Mouse (Mus musculus) regulatory T cell (primary cell): ENCODE measurements around the gene Rgcc.

Experiments used
- in situ Hi-C: fragments of 300-600 bp; cut with MboI, MseI; formaldehyde crosslinking; loops from one replicate; pipeline ENCODE4 v1.15.1; 2025; ENCODE audit warnings: high pct_unique_total_duplicates

The Rgcc gene

GRCm38 (mm10) chr14:79279494-79279893 lies 22.0 kb downstream of the Rgcc start:
- in situ Hi-C loops: no loop called here

- in situ Hi-C loops: no loop called here
Measured at GRCm38 (mm10) chr14:79278927-79279326, 22.5 kb downstream of the Rgcc start.

DNA sequence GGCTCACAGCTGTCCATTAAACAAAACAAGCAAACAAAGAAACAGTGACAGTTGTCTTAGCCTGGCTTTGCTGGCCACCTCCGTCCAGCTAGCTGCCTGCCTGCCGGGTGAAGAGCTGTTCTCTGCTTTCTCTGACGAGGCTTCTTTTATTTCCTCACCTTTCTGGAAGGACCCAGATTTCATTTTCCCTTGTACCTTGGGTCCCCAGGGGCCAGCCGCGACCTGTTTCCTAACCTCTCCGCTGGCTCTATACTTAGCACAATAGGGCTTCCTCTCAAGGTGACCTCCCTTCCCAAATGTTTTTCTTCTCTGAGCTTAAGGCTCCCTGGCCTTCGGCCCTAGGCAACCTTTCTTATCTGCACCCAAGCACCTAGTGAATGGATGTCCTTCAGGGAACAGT lies 23.5 kb downstream of the Rgcc start:
- in situ Hi-C loops: no loop called here

DNA sequence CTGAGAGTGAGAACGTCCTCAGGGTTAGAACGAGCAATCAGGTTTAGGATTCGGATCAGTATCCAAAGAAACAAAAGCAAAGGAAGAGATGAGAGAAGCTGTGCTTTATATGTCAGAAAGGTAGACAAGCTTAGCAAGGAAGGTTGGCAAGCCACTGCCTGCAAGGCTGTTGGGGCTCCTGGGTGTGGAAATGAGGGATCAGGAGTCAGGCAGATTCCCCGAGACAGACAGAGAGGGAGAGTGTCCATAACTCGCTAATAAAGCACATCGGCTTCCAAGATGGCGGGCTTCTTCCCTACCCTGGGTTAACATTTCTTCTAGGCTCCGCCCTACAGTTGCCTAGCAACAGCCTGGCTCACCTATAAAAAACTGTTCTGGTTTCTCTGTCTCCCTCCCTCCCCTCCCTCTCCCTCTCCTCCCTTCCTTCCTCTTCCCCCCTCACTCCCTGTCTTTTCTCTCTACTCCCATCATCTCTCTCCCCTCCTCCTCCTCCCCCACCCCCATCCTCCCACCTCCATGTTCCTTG lies 25.5 kb downstream of the Rgcc start:
- in situ Hi-C loops: no loop called here

DNA sequence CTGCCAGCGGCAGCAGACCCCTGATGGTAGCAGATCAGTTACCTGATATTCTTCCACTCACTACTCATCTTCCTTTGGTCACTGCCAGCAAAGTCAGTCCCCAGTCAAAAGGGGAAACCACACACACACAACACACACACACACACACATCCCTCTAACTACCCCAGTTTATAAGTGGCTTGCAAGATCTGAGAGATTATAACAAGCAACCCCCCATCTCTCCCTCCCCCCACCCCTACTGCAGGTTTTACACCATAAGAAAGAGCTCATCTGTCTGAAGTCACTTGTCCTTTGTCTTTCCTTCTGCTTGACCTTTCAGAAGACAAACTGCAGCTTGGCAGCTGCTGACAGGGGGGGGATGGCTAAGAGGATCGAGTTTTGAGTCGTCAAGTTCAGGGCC lies 26.0 kb downstream of the Rgcc start:
- in situ Hi-C loops: no loop called here

GRCm38 (mm10) chr14:79273697-79274477 lies 27.6 kb downstream of the Rgcc start:
- in situ Hi-C loops: no loop called here

GRCm38 (mm10) chr14:79272991-79273390 lies 28.5 kb downstream of the Rgcc start:
- in situ Hi-C loops: no loop called here

GRCm38 (mm10) chr14:79272188-79272694 lies 29.2 kb downstream of the Rgcc start:
- in situ Hi-C loops: no loop called here

DNA sequence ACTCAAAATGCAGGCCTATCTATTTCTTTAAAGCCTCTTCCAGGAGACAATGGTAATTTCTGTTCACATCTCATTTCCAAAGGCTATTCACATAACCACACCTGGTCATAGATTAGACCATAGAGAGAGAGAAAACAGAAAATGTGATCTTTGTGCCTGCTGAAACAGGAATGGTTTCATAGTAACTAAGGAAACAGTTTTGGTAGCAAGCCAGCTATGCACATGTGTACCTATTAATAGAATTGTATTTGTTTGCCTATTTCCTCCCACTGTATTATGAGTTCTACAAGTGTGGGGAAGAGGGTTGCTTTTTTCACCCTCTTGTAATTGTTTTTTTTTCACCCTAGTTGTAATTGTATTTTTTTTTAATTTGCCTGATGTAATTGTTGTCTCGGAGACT lies 31.9 kb downstream of the Rgcc start:
- in situ Hi-C loops: no loop called here

- in situ Hi-C loops: no loop called here
Measured at GRCm38 (mm10) chr14:79267878-79268277, 33.6 kb downstream of the Rgcc start.

DNA sequence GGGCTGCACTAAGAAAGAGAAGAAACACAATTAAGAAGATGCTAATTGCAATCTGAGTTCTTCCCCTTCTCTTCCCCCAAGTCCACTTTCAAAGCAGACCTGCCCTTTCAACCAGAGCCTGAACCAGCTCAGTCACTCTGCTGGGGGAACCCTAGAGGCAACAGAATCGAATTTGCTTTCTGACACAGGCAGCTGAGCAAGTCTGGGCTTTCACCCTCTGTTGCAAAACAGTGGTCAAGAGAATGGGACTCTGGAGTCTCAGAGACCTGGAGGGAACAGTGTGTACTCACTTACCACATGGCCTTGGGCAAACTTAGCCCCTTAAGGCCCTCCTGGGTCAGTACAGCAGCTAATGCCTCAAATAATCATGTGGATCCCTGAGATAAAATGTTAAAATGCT lies 34.1 kb downstream of the Rgcc start:
- in situ Hi-C loops: no loop called here

GRCm38 (mm10) chr14:79266408-79266807 lies 35.0 kb downstream of the Rgcc start:
- in situ Hi-C loops: no loop called here

- in situ Hi-C loops: no loop called here
Measured at GRCm38 (mm10) chr14:79265738-79266137, 35.7 kb downstream of the Rgcc start.

GRCm38 (mm10) chr14:79263321-79263720 lies 38.1 kb downstream of the Rgcc start:
- in situ Hi-C loops: no loop called here

- in situ Hi-C loops: no loop called here
Measured at GRCm38 (mm10) chr14:79262677-79263076, 38.8 kb downstream of the Rgcc start.

DNA sequence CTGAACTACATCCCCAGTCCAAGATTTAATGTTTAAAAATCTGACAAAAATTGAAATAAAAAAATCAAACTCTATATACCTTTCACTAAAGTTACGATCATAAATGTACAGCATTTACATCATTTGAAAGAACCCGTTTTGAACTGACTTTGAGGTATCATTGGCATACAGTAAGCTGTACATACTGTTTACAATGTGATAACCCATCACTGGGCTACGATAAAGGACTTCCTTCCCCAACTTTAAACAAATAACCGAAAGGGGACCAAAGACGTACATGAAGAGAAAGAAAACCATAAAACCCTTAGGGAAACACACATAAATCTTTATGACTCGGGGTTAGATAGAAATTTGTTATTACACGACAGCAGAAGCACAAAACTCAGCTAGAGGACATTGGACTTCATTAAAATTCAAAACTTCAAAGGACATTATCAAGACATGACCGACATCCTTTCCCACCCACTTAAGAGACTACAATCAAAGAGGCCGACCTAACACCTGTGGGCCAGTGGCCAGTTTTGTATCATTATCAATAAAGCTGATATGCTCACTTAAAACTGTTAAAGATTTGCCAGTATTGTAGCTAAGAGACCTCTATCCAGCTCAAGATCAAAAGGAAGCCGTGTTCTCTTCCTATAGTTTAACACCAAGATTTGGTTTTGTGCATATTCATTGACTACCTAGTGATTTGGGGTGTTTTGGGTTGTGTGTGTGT lies 42.2 kb downstream of the Rgcc start:
- in situ Hi-C loops: no loop called here

- in situ Hi-C loops: no loop called here
Measured at GRCm38 (mm10) chr14:79256656-79257055, 44.8 kb downstream of the Rgcc start.

- in situ Hi-C loops: no loop called here
Measured at GRCm38 (mm10) chr14:79255786-79256185, 45.7 kb downstream of the Rgcc start.

DNA sequence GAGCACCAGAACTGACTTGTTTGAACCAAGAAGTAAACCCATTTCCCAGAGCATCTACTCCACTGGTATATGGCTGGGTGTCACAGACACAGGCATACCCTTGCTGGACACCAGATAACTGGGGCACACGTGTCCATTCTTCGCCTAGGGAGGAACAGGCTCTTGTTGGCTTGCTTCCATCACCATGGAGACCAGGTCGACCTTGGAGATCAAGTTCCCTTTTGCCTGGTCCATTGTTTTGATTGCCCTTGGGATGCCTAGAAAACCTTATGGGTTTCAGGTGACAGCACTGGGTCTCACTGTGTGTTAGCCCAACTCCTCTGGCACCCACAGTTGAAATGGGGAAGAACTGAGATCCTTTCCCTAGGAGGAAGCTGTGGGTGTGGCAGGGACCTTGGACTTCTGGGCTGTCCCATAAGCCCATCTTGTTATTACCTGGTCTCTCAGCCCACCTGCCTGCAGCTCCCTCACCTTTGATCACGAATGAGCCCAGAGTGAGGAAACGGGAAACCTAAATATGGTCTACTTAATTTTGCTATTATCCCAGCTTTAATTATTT lies 49.6 kb downstream of the Rgcc start:
- in situ Hi-C loops: no loop called here

- in situ Hi-C loops: loop anchor here (5.0 kb wide), 1 partner anchor 58 kb away; the partner anchor contains the start of gene Rgcc
Measured at GRCm38 (mm10) chr14:79244571-79244970, 56.9 kb downstream of the Rgcc start.

- in situ Hi-C loops: loop anchor here (5.0 kb wide), 1 partner anchor 59 kb away; the partner anchor contains the start of gene Rgcc
Measured at GRCm38 (mm10) chr14:79243038-79243883, 58.2 kb downstream of the Rgcc start.
